Mouse (Mus musculus) liver, embryonic 16.5 days (tissue): Measurements from ENCODE around the gene Olfr1134. TPM values are rescaled to one million over a fixed set of nuclear protein-coding genes. Genes with fewer than 3 reads are reported as not detected.

ENCODE experiments used
- polyA plus RNA-seq: library from polyadenylated mRNA; unstranded; fragments of >200 nt; fragmentation: Nextera tagmentation; extraction: Ambion mirVana; gene quantifications from 2 replicates; pipeline ENCODE4 v1.2.1, GENCODE M21; 2015

Olfr1134 gene
- polyA plus RNA-seq, 1 experiment from 2014 or later: not detected

Other genes starting within 250 kb of the Olfr1134 start
- gene Olfr1123, start 241.8 kb downstream of the Olfr1134 start, polyA plus RNA-seq: not detected in 2 replicates
- gene Olfr1124, start 228.2 kb downstream of the Olfr1134 start, polyA plus RNA-seq: not detected in 2 replicates
- gene Olfr1126, start 204.5 kb downstream of the Olfr1134 start, polyA plus RNA-seq: not detected in 2 replicates
- not detected in 2 replicates for gene Pramel7, start 161.4 kb downstream of the Olfr1134 start, polyA plus RNA-seq
- gene Pramel6, start 151.9 kb downstream of the Olfr1134 start, polyA plus RNA-seq: not detected in 2 replicates
- gene Olfr153, start 126.7 kb downstream of the Olfr1134 start, polyA plus RNA-seq: not detected in 2 replicates
- gene Olfr1128, start 112.9 kb downstream of the Olfr1134 start, polyA plus RNA-seq: not detected in 2 replicates
- not detected in 2 replicates for gene Olfr1129, start 84.6 kb downstream of the Olfr1134 start, polyA plus RNA-seq
- not detected in 2 replicates for gene Olfr1130, start 52.2 kb downstream of the Olfr1134 start, polyA plus RNA-seq
- gene Olfr1131, start 31.4 kb downstream of the Olfr1134 start, polyA plus RNA-seq: not detected in 2 replicates
- not detected in 2 replicates for gene Olfr1132, start 20.9 kb downstream of the Olfr1134 start, polyA plus RNA-seq
- gene Olfr1133, start 11.1 kb downstream of the Olfr1134 start, polyA plus RNA-seq: not detected in 2 replicates
- gene Olfr1135, start 15.2 kb upstream of the Olfr1134 start, polyA plus RNA-seq: not detected in 2 replicates
- gene Olfr1136, start 35.5 kb upstream of the Olfr1134 start, polyA plus RNA-seq: not detected in 2 replicates
- gene Olfr1137, start 54.7 kb upstream of the Olfr1134 start, polyA plus RNA-seq: not detected in 2 replicates
- not detected in 2 replicates for gene Olfr1138, start 81.5 kb upstream of the Olfr1134 start, polyA plus RNA-seq
- not detected in 2 replicates for gene Olfr1140, start 85.3 kb upstream of the Olfr1134 start, polyA plus RNA-seq
- not detected in 2 replicates for gene Olfr1141, start 95.5 kb upstream of the Olfr1134 start, polyA plus RNA-seq
- not detected in 2 replicates for gene Olfr152, start 121.0 kb upstream of the Olfr1134 start, polyA plus RNA-seq
- gene Olfr1143, start 142.1 kb upstream of the Olfr1134 start, polyA plus RNA-seq: not detected in 2 replicates
- not detected in 2 replicates for gene Olfr1145, start 151.4 kb upstream of the Olfr1134 start, polyA plus RNA-seq
- gene Olfr1148, start 172.1 kb upstream of the Olfr1134 start, polyA plus RNA-seq: not detected in 2 replicates
- gene Olfr1150-ps1, start 185.5 kb upstream of the Olfr1134 start, polyA plus RNA-seq: not detected in 2 replicates
- not detected in 2 replicates for gene Olfr1151, start 197.4 kb upstream of the Olfr1134 start, polyA plus RNA-seq
- not detected in 2 replicates for gene Olfr1152, start 208.0 kb upstream of the Olfr1134 start, polyA plus RNA-seq
- gene Olfr1153, start 236.5 kb upstream of the Olfr1134 start, polyA plus RNA-seq: not detected in 2 replicates
- gene Olfr1154, start 246.7 kb upstream of the Olfr1134 start, polyA plus RNA-seq: not detected in 2 replicates